Mouse (Mus musculus) c-Kit-positive CD71-positive TER-119-positive erythroid progenitor cells, embryonic 14.5 days (primary cell): Measurements from ENCODE around the gene Sphk2.
A peak's percentile ranks its signal among the peaks of the same experiment; 100 is the strongest.
"Not testable (repeated sequence)": the region's sequence is repeated elsewhere in the genome, so short reads cannot be mapped to it uniquely, and the experiment has no call there.

Source experiments
- DNase-seq: peaks from one replicate; pipeline ENCODE4 v3.0.0-alpha.2; 2013; ENCODE audit warnings: low spot score

Gene Sphk2

DNA sequence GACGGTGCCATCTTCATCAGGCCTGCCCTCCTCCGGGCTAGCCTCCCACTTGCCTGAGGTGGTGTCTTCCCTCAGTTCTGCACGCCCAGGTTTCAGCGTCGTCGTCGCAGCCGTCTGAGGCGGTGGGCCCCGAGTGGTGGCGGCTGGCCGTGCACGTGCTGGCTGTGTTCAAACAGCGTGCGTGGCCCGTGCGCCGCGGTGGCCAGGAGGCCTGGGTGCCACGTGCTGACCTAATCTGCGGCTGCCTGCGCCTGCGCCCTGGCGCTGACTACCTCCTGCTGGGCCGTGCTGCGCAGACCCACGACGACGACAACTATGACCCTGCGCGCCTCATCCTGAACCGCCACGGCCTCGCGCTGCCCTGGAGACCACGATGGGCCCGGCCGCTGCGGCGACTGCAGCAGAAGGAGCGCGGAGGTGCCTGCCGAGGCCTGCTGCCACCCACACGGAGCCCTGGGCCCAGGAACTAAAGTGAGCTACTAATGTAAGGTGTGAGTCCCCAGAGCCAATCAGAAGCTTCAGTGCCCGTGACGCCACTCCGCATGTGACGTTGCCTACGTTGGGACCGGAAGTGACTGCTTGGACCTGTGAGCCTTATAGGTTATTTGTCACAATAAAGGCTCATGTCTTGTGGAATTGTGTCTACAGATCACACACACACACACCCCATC lies 23.7 kb downstream of the Sphk2 start, which contains the start of gene Sec1:
Sec1 (minus strand) TSS at position 482 of the 671 bp plus-strand sequence.
- no peak for DNase-seq

DNA sequence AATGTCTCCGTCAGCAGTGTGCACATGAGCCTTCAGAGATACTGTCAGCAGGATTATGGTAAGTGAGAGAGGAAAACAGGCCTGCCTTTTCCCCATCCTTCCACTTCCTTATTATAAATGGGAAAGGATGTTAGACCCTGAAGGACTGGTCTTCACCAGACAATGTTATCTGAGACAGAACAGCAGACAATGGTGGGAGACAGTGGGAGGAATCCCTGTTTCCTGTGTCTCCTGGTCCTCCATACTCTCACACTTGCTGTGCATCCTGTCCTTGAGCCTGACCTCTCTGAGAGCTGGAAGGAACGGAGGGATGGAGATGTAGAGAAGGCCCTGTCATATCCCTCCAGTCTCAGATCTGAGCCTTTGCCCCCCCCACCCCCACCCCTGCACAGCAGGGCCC lies 25.4 kb downstream of the Sphk2 start:
- no peak for DNase-seq

DNA sequence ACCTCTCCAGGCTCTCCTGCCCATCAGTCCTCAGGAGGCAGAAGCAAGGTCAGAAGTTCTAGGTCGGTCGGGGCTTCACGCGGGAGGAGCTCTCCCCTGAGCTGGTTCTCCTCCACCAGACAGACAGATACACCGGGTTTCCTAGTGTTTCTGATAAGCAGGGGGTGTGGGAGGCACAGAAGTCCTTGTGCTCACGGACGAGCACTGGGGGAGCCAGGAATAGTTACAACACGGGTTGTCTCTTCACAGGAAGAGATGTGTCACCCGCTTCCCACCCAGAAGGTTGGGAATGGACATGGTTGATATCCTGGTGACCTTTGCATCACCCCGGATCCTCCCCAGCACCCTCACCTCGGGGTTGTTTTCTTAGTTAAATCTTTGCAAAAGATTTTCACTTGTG lies 28.0 kb downstream of the Sphk2 start:
- DNase-seq: no peak

DNA sequence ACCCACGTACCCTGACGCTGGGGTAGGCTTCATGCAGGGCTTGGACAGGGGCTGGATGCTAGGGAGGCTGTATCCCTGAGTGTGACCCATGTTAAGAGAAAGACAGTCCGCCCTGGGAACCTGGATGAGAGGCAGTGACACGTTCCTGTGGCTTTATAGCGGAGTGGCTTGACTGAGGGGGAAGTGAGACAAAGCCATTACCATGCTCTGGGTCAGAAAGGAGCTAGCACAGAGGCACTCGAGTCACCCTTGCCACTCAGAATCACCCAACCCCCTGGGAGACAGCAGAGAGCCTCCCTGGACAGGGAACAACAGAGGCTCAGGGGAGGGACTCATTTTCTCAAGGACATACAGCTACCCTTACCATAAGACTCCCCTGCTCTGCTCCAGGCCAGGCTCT lies 28.7 kb downstream of the Sphk2 start:
- no peak for DNase-seq

DNA sequence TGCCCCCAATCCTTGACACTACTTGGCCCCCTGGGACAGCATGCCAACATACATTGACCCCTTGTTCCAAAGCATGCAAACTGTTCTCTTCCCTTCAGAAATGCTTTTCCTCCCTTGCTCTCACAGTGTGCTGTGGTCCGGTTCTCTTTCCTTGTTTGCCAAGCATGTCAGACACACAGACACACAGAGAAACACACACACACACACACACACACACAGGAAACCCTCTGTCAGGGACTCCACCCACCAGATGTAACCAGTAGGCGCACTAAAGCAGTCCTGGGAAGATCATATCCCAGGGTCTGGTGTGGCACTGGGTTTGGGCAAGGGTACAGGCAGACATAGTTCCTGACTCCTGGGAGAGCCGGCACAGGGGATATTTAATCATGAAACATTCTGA lies 31.0 kb downstream of the Sphk2 start:
- no peak for DNase-seq

DNA sequence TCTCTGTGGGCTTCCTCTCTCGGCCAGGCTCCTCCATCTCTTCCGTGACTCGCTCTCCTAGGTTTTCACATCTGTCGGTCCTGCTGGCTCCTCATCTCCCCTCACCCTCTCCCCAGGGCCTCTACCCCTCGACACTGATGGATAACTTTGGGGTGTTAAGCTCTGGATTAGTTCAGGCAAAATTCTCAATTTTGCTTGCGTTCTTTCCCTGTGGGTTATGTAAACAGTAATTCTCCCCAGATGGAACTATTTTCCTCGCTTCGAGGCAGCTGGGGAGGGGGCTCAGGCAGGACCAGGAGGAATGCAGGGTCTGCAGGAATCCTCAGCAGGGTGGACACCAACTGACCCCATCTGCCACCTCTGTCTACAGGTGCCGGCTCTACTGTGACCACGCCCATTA lies 32.0 kb downstream of the Sphk2 start:
- no peak for DNase-seq

DNA sequence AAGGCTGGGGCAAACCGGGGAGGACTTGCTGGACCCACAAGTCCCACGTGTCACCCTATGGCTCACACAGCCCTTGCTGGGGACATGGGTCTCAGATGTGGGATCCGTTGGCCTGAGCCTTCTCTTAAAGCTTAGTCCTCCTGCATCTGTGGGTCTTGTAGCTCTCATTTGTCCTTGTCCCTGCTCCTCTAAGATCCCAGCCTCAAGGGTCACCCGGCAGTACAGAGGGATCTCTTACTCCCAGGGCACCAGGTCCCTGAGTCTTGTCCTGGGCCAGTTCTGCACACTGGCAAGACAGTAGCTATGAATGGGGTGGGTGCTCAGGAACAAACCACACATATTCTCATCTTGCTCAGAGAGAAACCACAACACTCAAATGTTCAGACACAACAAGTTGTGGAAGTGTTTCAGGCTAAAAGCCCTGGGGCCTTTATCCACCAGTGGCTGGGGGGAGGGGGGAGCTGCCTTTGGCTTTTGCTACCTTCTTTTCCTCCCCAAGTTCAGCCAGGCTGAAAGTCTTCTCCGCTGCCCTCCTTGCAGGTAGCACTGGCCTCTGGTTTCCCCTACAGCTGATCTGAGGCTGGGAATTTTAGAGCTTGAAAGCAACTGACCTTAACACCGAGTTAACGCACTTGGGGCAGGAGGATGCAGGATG lies 34.3 kb downstream of the Sphk2 start, which contains the start of gene Ntn5:
Ntn5 (plus strand) TSS at position 627 of the 655 bp plus-strand sequence.
- DNase-seq: no peak

DNA sequence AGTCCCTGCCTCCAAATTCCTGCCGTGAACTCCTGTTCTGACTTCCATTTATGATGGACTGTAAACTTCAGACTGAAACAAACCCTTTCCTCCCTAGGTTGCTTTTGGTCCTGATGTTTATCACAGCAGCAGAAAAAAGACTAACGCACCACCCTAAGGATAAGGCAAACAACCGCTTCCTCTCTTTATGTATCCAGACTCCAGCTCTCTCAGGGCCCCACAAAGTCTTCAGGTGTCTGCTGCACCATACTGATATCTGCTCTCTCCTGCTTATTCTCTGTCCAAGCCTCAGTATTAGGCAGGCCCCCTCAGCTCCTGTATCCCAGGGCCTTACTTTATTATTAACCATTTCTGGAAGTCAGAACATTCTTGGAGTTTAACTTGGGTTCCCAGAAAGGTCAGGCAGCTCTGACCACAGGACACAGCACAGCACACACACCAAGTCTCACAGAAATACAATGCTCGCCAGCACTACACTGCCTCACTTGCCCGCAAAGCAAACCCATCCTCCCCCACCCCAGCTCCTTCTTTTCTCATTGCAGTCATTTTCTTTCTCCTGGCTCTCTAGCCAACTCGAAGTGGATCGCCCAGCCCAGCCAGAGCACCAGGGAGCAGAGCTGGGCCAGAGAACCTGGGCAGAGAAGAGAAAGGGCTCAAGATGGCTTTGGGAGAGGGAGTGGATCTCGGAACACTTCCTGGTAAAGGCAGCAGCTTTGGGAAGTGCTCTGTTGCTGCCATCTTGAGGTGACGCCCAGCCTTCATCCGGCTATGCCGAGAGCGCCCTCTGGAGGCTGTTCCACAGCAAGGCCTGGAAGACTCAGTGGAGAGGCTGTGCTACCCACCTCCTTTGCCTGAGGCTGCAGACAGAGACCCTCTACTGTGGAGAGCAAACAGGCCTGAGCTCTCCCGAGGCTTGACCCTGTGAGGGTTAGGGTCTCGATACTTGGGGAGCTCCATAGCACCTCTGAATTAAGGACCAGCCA lies 35.4 kb downstream of the Sphk2 start:
- peak; percentile 73 for DNase-seq

DNA sequence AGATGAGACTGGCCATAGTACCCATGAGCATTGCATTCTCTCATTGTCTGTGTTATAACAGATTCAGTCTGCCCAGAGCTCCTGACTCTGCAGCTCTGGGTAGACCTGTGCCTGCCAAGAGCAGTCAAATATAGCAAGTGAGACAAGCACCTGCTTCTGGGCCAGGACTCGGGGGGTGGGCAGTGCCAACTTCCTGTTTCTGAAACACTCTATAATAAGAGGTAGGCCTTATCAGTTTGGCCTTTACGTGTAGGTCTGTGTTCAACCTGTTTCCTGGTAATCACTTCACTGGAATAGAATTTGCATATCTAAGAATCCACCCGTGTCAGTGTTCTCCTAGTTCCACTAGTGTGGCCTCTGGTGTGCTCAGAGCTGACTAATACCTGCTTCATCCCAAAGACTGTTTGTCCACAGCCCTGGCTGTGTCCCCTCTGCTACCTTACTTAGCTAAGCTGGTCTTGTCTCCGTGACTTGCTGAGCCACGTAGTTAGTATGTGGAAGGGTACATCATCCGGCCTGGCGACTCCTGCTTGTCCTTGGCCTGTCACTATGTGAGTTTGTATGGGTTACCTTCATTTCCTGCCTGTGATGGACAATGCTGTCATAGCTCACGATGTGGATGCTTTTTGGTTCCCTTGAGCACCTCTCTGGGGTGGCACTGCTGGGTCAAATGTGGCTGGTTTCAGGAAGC lies 36.6 kb downstream of the Sphk2 start:
- DNase-seq: no peak

DNA sequence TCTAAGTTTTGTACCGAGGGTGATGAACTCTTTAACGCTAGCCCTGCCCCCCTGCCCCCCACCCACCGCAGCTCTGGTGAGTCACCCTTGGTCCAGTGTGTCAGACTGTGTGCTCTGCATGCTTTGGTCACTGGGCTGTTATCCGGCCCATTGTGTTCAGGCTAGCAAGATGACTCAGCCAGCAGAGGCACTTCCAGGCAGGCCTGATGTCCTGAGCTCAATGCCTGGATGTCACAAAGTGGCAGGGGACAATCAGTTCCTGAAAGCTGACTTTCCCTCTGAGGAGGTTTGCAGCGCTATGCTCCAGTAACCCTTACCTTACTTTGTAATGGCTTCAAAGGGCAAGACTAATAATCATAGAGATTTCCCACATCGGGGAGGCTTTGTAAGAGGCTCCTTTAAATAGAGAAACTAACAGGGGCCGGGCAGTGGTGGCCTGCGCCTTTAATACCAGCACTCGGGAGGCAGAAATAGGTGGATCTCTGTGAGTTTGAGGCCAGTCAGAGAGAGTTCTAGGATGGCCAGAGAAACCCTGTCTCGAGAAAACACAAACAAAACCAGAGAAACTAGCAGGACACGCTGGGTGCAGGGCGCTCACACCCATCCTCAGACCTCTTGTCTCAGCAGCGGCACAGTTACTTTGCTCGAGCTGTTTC lies 37.7 kb downstream of the Sphk2 start:
- no peak for DNase-seq

DNA sequence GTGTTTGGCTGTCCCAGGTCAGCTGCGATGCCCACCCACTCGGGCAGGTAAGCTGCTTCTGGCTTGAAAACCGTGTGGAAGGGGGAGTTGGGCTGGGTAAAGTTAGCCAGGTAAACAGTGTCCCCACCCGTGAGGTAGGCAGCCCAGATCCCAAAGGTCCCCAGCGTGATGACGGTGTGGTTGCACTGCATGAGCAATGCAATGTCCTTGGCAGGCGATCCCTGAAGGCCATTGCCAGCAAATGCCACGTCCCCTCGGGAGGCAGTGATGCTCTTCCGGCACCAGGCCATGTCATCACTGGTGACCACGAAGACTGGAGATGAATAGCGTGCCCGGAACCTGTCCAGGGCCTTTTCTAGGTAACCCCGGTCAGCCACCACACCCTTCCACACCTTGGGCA lies 39.3 kb downstream of the Sphk2 start:
- DNase-seq: no peak

DNA sequence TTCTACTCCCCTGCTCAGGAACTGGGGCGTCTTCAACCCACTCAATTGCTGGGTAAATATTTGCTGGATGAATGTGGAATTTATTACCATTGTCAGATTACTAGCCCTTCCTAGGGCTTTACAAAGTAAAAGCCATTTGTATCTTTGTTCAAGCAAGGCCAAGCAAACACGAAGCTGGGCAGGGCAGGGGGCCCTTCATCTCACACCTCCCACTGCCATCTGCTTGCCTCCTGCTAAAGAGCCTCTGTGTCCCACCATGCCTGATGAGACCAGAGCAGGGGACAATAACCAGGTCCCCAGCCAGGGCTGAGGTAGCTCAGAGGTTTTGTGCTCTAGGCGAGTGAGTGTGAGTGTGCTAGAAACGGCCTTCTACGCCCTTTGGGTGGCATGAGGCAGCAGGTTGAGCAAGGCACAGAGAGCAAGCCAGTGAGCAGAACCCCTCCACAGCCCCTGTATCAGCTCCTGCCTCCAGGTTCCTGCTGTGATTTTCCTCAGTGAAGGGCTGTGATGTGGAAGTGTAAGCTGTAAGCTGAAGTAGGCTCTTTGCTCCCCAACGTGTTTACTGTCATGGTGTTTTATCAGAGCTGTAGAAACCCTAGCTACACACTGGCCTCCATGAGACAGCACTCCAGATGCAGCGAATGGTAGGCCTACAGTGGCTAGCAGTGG lies 40.0 kb downstream of the Sphk2 start:
- no peak for DNase-seq

DNA sequence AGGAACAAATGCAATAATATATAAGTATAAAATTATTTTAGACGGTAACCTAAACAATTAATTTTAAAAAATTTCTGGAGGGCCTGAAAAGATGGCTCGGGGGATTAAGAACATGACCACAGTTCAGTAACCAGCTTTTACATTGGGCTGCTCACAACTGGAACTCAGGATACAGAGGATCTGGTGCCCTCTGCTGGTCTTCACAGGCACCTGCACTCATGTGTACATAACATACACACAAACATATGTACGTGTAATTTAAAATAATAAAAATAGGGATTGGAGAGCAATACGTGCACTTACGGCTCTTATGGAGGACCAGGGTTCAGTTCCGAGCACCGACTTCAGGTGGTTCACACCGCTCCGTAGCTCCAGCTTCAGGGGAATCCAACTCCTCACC lies 48.9 kb downstream of the Sphk2 start:
- no peak for DNase-seq

DNA sequence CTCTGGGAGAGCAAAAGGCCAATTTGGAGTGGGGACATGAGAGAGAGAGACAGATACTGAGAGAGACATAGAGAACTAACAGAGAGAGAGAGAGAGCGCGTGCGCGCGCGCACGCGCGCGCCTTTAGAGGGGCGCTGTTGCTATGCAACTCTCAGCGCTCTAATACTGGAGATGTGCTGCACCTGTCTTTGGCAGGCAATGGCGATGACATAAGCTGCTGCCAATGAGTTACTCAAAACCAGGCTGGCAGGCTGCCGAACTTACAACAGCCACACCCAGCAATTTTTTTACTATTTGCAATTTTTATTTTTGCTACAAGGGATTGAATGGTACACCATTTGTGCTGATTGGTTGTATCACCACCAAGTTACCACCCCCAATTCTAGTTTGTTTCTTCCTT lies 50.0 kb downstream of the Sphk2 start:
- DNase-seq: no peak

DNA sequence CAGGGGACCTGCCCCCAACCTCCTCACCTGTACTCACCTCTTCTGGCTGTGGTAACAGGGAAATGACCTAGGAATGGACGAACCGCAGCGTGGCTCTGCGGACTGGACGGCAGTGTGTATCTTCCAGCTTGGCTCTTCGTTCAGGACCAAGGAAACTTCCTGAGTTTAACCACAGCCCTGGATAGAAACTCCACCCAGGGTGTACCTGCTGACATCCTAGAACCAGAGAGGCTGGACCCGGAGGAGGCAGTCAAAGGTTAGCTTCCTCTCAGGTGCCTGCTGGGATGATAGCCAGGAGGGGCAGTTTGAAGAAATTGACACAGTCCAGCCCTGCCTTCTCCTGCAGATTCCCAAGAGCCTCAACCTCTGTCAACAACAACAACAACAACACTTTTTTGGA lies 51.6 kb downstream of the Sphk2 start, which contains the start of gene Fut2:
Fut2 (minus strand) TSS at position 234 of the 400 bp plus-strand sequence.
- DNase-seq: no peak

DNA sequence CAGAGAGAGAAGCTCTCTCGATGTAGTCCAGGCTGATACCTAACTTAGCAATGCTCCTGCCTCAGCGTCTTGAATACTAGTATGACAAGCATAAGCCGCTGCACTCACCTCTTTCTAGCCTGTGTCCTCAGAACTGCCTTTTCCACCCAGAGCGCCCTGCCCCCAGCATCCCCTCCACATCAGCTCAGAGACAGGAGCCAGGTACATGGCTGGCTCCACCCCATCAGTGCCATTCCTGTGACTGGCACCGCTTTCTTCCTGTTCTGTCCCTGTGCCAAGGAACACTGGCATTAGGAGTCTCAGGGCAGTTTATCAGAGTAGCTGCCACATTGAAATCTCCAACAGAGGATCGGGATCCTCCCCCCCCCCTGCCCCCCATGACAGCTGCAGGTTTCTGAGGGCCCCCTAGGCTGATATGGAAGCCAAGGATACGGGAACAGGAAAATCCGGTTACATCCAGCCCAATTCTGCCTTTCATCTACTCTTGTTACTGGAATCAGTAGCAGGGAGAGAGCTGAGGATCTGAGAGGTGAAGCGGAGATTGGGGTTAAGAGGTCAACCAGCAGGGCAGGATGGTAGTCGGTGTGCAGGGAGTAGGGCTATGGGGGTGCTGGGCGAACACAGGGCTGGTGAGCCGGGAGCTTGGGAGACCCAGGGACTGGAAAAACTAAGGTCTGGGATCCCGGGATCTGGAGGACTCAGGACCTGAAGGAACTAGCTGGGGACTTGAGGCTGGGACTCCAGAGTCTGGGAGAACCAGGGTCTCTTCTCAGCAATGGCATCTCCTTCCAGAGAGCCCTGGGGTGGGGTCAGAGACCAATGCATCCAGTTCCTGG lies 52.3 kb downstream of the Sphk2 start:
- DNase-seq: no peak

DNA sequence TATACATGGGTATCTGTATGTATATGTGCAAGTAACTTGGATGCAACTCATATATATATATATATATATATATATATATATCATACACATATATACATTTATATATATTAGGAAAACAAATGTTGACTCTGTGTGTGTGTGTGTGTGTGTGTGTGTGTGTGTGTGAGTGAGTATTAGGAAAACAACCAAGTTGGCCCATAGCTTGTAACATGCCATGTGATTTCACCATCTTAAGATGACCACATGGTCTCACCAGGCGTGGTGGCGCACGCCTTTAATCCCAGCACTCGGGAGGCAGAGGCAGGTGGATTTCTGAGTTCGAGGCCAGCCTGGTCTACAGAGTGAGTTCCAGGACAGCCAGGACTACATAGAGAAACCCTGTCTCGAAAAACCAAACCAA lies 56.1 kb downstream of the Sphk2 start:
- not testable (repeated sequence) for DNase-seq

DNA sequence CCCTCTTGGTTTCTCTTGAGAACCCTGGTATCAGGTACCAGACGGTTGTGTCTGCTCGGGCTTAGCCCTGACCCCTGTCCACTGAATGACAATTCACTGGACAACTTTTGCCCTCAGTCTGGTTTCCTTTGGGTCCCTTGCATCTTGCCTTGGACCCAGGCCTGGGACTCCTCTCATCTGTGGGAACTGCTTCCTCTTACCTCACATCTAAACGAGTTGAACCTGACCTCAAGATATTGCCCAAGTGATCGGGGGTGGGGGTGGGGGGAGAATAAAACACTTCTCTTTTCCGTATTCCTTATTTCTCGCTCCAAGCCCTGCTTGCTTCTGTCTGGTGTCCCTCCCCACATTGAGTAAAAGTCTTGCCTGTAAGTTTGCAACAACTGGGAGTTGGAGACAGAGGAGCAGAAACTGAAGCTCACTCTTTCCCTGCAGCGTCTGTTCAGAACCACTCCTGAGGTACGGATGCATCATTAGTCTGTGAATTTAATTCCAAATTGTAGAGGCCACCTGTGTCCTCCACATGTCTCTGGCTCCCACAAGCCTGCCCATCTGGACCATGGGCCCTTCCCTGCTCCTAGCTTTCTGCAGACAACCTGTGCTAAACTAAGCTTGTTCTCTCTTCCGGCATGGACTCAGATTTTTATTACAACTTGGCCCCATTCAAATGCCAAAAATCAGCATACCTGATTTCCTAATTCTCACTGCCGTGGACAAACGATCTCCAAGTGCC lies 56.9 kb downstream of the Sphk2 start:
- DNase-seq: no peak
